Mouse (Mus musculus) CD4-positive naive resting alpha-beta T cell, adult 76 days (primary cell): ENCODE results near the gene Zfp622. TPM values are rescaled to one million over a fixed set of nuclear protein-coding genes. Genes with fewer than 3 reads are reported as not detected.

ENCODE experiments used
- total RNA-seq: library from RNA; stranded (reverse); gene quantifications from one replicate; pipeline ENCODE4 v1.2.4, GENCODE M21; 2023

Zfp622 gene
- total RNA-seq: 143 TPM

DNA sequence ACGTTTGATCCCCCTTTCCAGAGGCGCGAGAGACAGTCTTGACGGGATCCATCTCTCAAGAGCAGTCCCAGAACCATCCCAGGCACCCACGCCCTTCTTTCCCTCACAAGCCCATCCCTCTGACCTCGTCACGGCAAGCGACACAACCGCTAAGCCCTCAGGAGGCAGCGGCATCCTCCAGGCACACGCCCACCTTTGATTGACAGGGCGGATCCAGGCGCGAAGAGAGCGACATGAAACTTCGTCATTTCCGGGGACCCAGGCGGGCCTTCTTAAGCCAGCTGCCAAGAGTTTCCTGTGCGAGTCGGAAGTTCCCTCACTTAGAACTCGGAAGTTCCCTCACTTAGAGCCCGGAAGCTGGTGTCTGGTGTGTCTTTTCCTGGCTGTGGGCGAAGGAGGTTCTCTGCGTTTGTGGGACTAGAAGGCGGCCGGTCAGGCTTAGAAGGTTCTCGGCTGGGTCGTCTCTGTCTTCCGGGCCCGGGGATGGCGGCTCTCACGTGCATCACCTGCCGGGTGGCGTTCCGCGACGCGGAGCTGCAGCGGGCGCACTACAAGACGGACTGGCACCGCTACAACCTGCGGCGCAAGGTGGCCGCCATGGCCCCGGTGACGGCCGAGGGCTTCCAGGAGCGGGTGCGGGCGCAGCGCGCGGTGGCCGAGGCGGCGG lies at the start of gene Zfp622:
TSS of gene Zfp622 (plus strand) at position 300 of the 667 bp plus-strand sequence.

Other genes with a start within 250 kb of the Zfp622 start
- 91.1 TPM for gene Retreg1, start 141.2 kb upstream of the Zfp622 start, total RNA-seq